Mouse (Mus musculus) hindbrain, embryonic 13.5 days (tissue): ENCODE measurements around the gene Thbs4. TPM values are rescaled to one million over a fixed set of nuclear protein-coding genes. Genes with fewer than 3 reads are reported as not detected.

Experiments used
- ATAC-seq: fragments of 200-750 bp; cut with Nextera tagmentation; 2 replicates; pipeline ENCODE4 v1.8.0; 2017; ENCODE audit warnings: moderate TSS enrichment; ENCODE audit not compliant: low FRiP score
- H3K27ac ChIP-seq: fragments of 300-500 bp; sonication (generic); 2 replicates; pipeline ENCODE4 v1.5.1; 2015; ENCODE audit warnings: inconsistent platforms, mild to moderate bottlenecking, moderate library complexity
- H3K27me3 ChIP-seq: fragments of 300-500 bp; sonication (generic); 2 replicates; pipeline ENCODE4 v1.6.1; 2015; ENCODE audit warnings: mild to moderate bottlenecking, inconsistent platforms
- H3K36me3 ChIP-seq: fragments of 300-500 bp; sonication (generic); 2 replicates; pipeline ENCODE4 v1.6.1; 2015; ENCODE audit warnings: mild to moderate bottlenecking, inconsistent platforms
- H3K4me1 ChIP-seq: fragments of 300-500 bp; sonication (generic); replicated peaks from 2 replicates; pipeline ENCODE4 v1.6.1; 2015; ENCODE audit warnings: inconsistent platforms
- H3K4me2 ChIP-seq: fragments of 300-500 bp; sonication (generic); 2 replicates; pipeline ENCODE4 v1.6.1; 2015; ENCODE audit warnings: inconsistent platforms, mild to moderate bottlenecking, moderate library complexity
- H3K4me3 ChIP-seq: fragments of 300-500 bp; sonication (generic); 2 replicates; pipeline ENCODE4 v1.5.1; 2015; ENCODE audit warnings: mild to moderate bottlenecking, inconsistent platforms
- H3K9ac ChIP-seq: fragments of 300-500 bp; sonication (generic); 2 replicates; pipeline ENCODE4 v1.6.1; 2015; ENCODE audit warnings: mild to moderate bottlenecking, inconsistent platforms
- H3K9me3 ChIP-seq: fragments of 300-500 bp; sonication (generic); 2 replicates; pipeline ENCODE4 v1.6.1; 2016; ENCODE audit warnings: inconsistent platforms
- WGBS: fragments of 180-500 bp; shearing (Covaris S2); methylation state at CpG from one replicate; pipeline ENCODE4 v1.1.7; 2015; 5-methylcytosine and 5-hydroxymethylcytosine counted together
- polyA plus RNA-seq: library from polyadenylated mRNA; unstranded; fragments of >200 nt; fragmentation: Nextera tagmentation; extraction: Ambion mirVana; gene quantifications from 2 replicates; pipeline ENCODE4 v1.2.1, GENCODE M21; 2015

Gene Thbs4
- polyA plus RNA-seq, 1 experiment from 2014 or later, result 1.8 TPM

DNA sequence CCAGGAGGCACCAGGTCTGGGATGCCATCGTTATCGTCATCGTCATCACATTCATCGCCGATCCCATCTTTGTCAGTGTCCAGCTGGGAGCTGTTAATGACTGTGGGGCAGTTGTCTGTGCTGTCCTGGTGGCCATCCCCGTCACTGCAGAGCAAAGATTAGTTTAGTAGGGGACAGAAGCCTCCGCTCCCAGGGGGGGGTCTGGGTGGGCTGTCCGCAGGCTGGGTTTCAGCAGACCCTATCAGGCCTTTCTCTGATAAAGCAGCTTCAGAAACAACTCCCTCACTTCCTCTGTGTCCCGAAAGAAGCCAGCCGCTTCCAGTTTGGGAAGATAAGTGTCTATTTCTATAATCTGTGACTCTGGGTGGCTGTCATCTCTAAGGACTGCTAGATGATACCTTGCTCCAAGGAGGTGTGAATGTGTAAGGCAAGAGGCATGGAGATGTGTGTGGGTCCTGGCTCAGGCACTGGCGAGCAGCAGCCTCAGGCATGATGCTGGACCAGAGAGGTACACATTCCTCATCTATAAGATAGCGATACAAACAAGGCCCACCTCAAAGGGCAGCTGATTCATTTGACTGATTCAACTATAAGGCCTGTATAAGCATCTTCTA, 36.5 kb downstream of the Thbs4 start:
- Histone ChIP-seq H3K4me3 (no peak overlapping the region), H3K36me3 (no peaks in the 10 kb centered on the region), H3K9ac (no peak overlapping the region), H3K9me3 (no peaks in the 10 kb centered on the region), H3K4me1 (no peaks in the 10 kb centered on the region), H3K4me2 (no peak overlapping the region), H3K27me3 (no peaks in the 10 kb centered on the region), H3K27ac (no peak overlapping the region)
- no peak for ATAC-seq
- 87% methylated on average over 12 of the region's 12 CpGs for WGBS

- peaks cover 7% of the 10 kb centered on the region for H3K4me1 ChIP-seq
- H3K27me3 ChIP-seq, result no peaks in the 10 kb centered on the region
- WGBS, result 59% methylated on average over 7 of the region's 7 CpGs
- no peak overlapping the region for H3K4me3 ChIP-seq
- no peak for ATAC-seq
- H3K9me3 ChIP-seq, result no peaks in the 10 kb centered on the region
- H3K4me2 ChIP-seq, result no peak overlapping the region
- no peak overlapping the region for H3K9ac ChIP-seq
- H3K27ac ChIP-seq, result no peak overlapping the region
- H3K36me3 ChIP-seq, result no peaks in the 10 kb centered on the region
These were observed 39.6 kb downstream of the Thbs4 start for GRCm38 (mm10) chr13:92755036-92755435.

GRCm38 (mm10) chr13:92753676-92754075, 40.9 kb downstream of the Thbs4 start:
- no peak overlapping the region for H3K27ac ChIP-seq
- no peak overlapping the region for H3K9ac ChIP-seq
- H3K4me3 ChIP-seq, result no peak overlapping the region
- ATAC-seq, result no peak
- H3K36me3 ChIP-seq, result no peaks in the 10 kb centered on the region
- no peaks in the 10 kb centered on the region for H3K27me3 ChIP-seq
- no peak overlapping the region for H3K4me2 ChIP-seq
- WGBS, result 90% methylated on average over 8 of the region's 8 CpGs
- no peaks in the 10 kb centered on the region for H3K9me3 ChIP-seq
- peaks cover 7% of the 10 kb centered on the region for H3K4me1 ChIP-seq

DNA sequence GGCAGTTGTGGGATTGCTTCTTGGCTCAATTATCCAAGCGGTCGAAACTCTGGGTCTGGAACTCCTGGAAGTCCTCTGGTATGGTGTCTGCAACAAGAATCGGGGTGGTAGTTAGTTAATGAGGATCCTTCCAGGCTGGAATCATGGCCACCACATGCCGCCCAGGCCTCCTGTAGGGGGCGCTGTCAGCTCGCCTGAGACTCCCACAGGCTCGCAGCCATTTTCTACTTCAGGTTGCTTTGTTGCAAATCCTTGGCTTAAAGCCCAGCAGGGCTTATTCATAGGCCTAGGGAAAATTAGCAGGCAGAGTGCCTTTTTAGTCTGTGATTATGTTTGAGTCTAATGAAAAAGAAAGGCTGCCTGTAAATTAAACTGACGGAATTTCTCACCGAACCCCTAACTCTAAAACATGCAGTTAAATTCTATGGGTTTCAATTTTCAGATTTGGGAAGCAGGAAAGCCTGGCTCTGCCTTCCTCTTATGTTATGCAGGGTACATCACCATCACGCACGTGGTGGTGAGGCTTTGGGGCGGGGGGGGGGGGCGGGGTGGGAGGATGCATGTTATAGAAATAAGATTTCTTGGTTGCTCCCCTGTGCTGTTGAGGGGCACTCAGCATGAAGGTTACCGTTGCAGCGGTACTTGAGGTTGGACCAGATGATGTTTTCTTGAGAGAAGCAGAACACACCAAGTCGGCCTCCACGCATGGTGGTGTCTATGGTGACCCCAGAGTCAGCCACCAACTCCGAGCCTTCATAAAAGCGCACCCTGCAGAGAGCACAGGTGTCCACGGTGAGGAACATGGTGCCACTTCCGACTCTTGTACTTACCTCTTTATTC, 42.7 kb downstream of the Thbs4 start:
- no peaks in the 10 kb centered on the region for H3K27me3 ChIP-seq
- no peak overlapping the region for H3K4me3 ChIP-seq
- WGBS, result 64% methylated on average over 21 of the region's 21 CpGs
- no peaks in the 10 kb centered on the region for H3K9me3 ChIP-seq
- H3K4me1 ChIP-seq, result peaks cover 7% of the 10 kb centered on the region
- no peak overlapping the region for H3K4me2 ChIP-seq
- peak; percentile 81 for ATAC-seq
- no peak overlapping the region for H3K9ac ChIP-seq
- H3K27ac ChIP-seq, result peak overlapping the region; percentile 52
- no peaks in the 10 kb centered on the region for H3K36me3 ChIP-seq

DNA sequence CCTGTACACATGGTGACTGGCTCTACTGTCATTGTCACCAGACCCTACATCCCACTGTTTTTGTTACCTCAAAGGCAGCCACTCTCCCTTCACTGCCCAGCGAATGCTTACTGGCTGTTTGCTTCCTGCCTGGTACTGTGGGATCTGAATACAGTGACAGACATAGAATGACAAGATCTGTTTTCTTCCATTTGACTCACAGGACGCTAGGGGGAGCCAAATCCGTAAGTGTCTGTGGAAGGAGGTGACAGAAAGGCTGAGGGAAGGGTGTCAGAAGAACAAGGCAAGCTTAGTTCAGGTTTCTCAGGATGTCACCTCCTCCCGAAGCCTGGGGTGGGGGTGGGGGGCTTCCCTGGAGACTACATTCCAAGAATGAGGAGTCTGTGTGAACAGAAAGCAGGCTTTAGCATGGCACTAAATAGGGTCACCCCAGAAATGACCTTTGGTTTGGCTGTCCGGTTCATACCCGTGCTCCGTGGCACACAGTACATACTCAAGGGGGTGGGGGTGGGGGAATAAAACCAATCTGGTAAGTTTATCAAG, 43.6 kb downstream of the Thbs4 start:
- Histone ChIP-seq H3K9ac (no peak overlapping the region), H3K4me2 (peak overlapping the region; percentile 23; the same call in 1 of the 2 replicates), H3K27ac (peak overlapping the region; percentile 52; the same call in 1 of the 2 replicates), H3K36me3 (no peaks in the 10 kb centered on the region), H3K4me3 (no peak overlapping the region), H3K4me1 (peaks cover 7% of the 10 kb centered on the region), H3K27me3 (no peaks in the 10 kb centered on the region), H3K9me3 (no peaks in the 10 kb centered on the region)
- 21% methylated on average over 7 of the region's 7 CpGs for WGBS
- peak; percentile 73 for ATAC-seq

DNA sequence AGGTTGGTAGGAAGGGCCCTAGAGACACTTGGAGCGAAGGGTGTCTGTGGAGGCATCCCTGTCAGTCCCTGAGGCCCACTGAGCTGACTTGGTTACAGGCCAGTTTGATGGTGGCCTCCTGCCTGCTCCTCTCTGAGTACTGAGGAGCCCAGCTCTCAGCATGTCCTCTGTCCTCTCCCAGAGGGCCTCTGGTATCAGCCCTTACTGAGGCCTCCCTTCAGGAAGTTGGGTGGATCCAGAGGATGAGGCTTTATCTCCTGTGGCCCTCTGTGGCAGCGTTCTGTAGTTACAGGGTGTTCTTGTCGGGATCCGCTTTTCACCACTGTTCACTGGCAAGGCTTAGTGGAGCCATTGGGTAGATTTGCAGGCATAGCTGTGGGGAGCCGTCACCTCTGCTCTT, 51.3 kb downstream of the Thbs4 start:
- Histone ChIP-seq H3K4me2 (no peak overlapping the region), H3K4me1 (peaks cover 4% of the 10 kb centered on the region), H3K4me3 (no peak overlapping the region), H3K27ac (no peak overlapping the region), H3K9me3 (no peaks in the 10 kb centered on the region), H3K9ac (no peak overlapping the region), H3K27me3 (no peaks in the 10 kb centered on the region), H3K36me3 (no peaks in the 10 kb centered on the region)
- 92% methylated on average over 5 of the region's 5 CpGs for WGBS
- ATAC-seq, result no peak

DNA sequence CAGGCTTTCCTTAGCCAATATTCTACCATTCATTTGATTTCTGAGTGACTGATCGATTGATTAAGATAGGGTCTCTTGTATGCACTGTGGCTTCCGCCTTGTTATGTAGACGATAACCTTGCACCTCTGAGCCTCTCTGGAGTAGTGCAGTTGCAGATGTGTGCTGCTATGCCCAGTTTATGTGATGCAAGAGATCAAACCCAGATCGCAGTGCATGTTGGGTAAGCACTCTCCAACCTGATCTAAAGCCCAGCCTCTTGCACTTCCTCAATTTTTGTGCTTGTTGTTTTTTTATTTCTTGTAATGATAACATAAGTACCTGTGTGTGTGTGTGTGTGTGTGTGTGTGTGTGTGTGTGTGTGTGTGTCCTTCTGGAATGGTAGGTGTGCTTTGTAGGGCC, 51.7 kb downstream of the Thbs4 start:
- no peak overlapping the region for H3K4me3 ChIP-seq
- no peak overlapping the region for H3K4me2 ChIP-seq
- H3K36me3 ChIP-seq, result no peaks in the 10 kb centered on the region
- H3K9ac ChIP-seq, result no peak overlapping the region
- peaks cover 4% of the 10 kb centered on the region for H3K4me1 ChIP-seq
- no peak for ATAC-seq
- H3K27ac ChIP-seq, result no peak overlapping the region
- H3K9me3 ChIP-seq, result no peaks in the 10 kb centered on the region
- no peaks in the 10 kb centered on the region for H3K27me3 ChIP-seq
- 94% methylated on average over 4 of the region's 4 CpGs for WGBS

- Histone ChIP-seq H3K4me3 (no peak overlapping the region), H3K4me2 (no peak overlapping the region), H3K9ac (no peak overlapping the region), H3K4me1 (peaks cover 16% of the 10 kb centered on the region), H3K27ac (no peak overlapping the region), H3K27me3 (no peaks in the 10 kb centered on the region), H3K9me3 (no peaks in the 10 kb centered on the region), H3K36me3 (no peaks in the 10 kb centered on the region)
- ATAC-seq, result no peak; the same call in 1 of the 2 replicates
- 19% methylated on average over 2 of the region's 2 CpGs for WGBS
These were observed 53.8 kb downstream of the Thbs4 start for GRCm38 (mm10) chr13:92740671-92741270.

DNA sequence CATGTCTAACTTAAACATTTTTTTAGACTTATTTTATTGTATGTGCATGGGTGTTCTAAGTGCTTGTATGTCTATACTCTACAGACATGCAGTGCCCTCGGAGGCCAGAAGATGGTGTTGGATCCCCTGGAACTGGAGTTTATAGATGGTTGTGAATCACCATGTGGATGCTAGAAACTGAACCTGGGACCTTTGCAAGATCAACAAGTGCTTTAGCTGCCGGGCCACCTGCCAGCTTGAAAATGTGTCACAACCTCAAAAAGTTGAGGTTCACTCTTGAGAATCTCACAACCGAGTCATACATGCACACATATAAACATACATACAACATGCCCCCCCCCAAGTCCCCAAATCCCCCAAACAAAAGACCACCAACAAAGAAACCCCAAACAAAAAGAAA, 54.8 kb downstream of the Thbs4 start:
- ATAC-seq, result no peak
- Histone ChIP-seq H3K27ac (no peak overlapping the region), H3K27me3 (no peaks in the 10 kb centered on the region), H3K4me3 (no peak overlapping the region), H3K36me3 (no peaks in the 10 kb centered on the region), H3K4me2 (no peak overlapping the region), H3K9ac (no peak overlapping the region), H3K9me3 (no peaks in the 10 kb centered on the region), H3K4me1 (peaks cover 22% of the 10 kb centered on the region)
- WGBS, result 92% methylated on average over 3 of the region's 3 CpGs

- Histone ChIP-seq H3K9me3 (no peaks in the 10 kb centered on the region), H3K4me1 (peaks cover 29% of the 10 kb centered on the region), H3K4me3 (no peak overlapping the region), H3K27ac (no peak overlapping the region), H3K4me2 (no peak overlapping the region), H3K36me3 (no peaks in the 10 kb centered on the region), H3K27me3 (no peaks in the 10 kb centered on the region), H3K9ac (no peak overlapping the region)
- no peak for ATAC-seq
- WGBS, result 83% methylated on average over 3 of the region's 3 CpGs
These were observed 55.8 kb downstream of the Thbs4 start for GRCm38 (mm10) chr13:92738821-92739220.

GRCm38 (mm10) chr13:92736516-92737300, 57.9 kb downstream of the Thbs4 start:
- Histone ChIP-seq H3K9me3 (no peaks in the 10 kb centered on the region), H3K9ac (0 out of 2 replicates have a peak overlapping the region, but pooled peaks have one; percentile 24), H3K27ac (peak overlapping the region; percentile 76), H3K4me2 (no peak overlapping the region), H3K4me1 (peaks cover 48% of the 10 kb centered on the region), H3K27me3 (0 out of 2 replicates have a peak, but pooled peaks cover 2% of the 10 kb centered on the region), H3K4me3 (no peak overlapping the region), H3K36me3 (no peaks in the 10 kb centered on the region)
- peak; percentile 77 for ATAC-seq
- whole genome bisulfite sequencing, result 39% methylated on average over 11 of the region's 11 CpGs

DNA sequence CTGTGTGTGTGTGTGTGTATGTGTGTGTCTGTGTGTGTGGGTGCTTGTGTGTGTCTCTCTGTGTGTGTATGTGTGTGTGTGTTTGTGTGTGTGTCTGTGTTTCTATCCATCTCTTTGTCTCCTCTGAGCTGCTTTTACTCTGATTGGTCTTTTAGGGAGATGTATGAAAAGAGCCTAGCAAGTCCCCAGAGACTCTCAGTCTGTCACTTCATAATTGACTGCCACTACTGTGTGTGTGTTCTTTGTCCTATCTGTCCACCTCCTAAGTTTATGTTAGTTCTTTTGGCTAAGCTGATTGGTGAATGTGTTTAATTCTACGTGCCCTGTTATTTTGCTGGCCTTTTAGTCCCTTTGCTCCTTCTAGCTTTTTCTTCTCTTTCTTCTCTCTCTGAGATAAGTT, 58.9 kb downstream of the Thbs4 start:
- Histone ChIP-seq H3K27me3 (0 out of 2 replicates have a peak, but pooled peaks cover 2% of the 10 kb centered on the region), H3K4me3 (no peak overlapping the region), H3K36me3 (no peaks in the 10 kb centered on the region), H3K9me3 (no peaks in the 10 kb centered on the region), H3K4me1 (peaks cover 49% of the 10 kb centered on the region), H3K4me2 (no peak overlapping the region), H3K27ac (no peak overlapping the region), H3K9ac (no peak overlapping the region)
- WGBS, result 36% methylated on average over 1 of the region's 1 CpGs
- no peak for ATAC-seq
